Mouse (Mus musculus): Measurements from ENCODE around the gene Pilrb2.
"Not testable (repeated sequence)": the region's sequence is repeated elsewhere in the genome, so short reads cannot be mapped to it uniquely, and the experiment has no call there.

Pilrb2 gene

GRCm38 (mm10) chr5:137871644-137872380 lies at the start of gene Pilrb2:
Pilrb2 (minus strand) TSS chr5:137871815.
- DNase-seq (ENCODE audit: low spot score in 2 of 2), result not testable (repeated sequence)

GRCm38 (mm10) chr5:137915550-137915949 lies 43.9 kb upstream of the Pilrb2 start:
- no peak for DNase-seq (ENCODE audit: low spot score in 2 of 2)

- DNase-seq (ENCODE audit: low spot score in 2 of 2), result no peak
These were observed 42.9 kb upstream of the Pilrb2 start for GRCm38 (mm10) chr5:137914508-137914907.

- no peak for DNase-seq (ENCODE audit: low spot score in 2 of 2)
These were observed 38.1 kb upstream of the Pilrb2 start for GRCm38 (mm10) chr5:137909564-137910262.

- no peak for DNase-seq (ENCODE audit: low spot score in 2 of 2)
These were observed 26.2 kb upstream of the Pilrb2 start for GRCm38 (mm10) chr5:137897812-137898211.

GRCm38 (mm10) chr5:137892954-137893353 lies 21.3 kb upstream of the Pilrb2 start:
- no peak for DNase-seq (ENCODE audit: low spot score in 2 of 2)

- DNase-seq (ENCODE audit: low spot score in 2 of 2), result no peak
These were observed 16.1 kb upstream of the Pilrb2 start for GRCm38 (mm10) chr5:137887666-137888065.

- DNase-seq (ENCODE audit: low spot score in 2 of 2), result peak in 1 of 2 experiments; percentile 27
These were observed 14.3 kb upstream of the Pilrb2 start for GRCm38 (mm10) chr5:137885894-137886293.

GRCm38 (mm10) chr5:137883345-137883744 lies 11.7 kb upstream of the Pilrb2 start:
- DNase-seq (ENCODE audit: low spot score in 2 of 2), result no peak

GRCm38 (mm10) chr5:137882922-137883321 lies 11.3 kb upstream of the Pilrb2 start:
- DNase-seq (ENCODE audit: low spot score in 2 of 2), result no peak

- no peak for DNase-seq (ENCODE audit: low spot score in 2 of 2)
These were observed 6.2 kb upstream of the Pilrb2 start for GRCm38 (mm10) chr5:137877860-137878259.

- no peak for DNase-seq (ENCODE audit: low spot score in 2 of 2)
These were observed 3.4 kb upstream of the Pilrb2 start for GRCm38 (mm10) chr5:137875054-137875453.

- DNase-seq (ENCODE audit: low spot score in 2 of 2), result not testable (repeated sequence)
These were observed 727 bp upstream of the Pilrb2 start for GRCm38 (mm10) chr5:137872381-137872702.

GRCm38 (mm10) chr5:137868600-137868999 lies 3.0 kb downstream of the Pilrb2 start:
- not testable (repeated sequence) for DNase-seq (ENCODE audit: low spot score in 2 of 2)

- DNase-seq (ENCODE audit: low spot score in 2 of 2), result not testable (repeated sequence)
These were observed 7.6 kb downstream of the Pilrb2 start for GRCm38 (mm10) chr5:137864008-137864407.

- not testable (repeated sequence) for DNase-seq (ENCODE audit: low spot score in 2 of 2)
These were observed 13.5 kb downstream of the Pilrb2 start, which contains the start of gene Pilrb1 for GRCm38 (mm10) chr5:137857960-137858710. Pilrb1 (minus strand) TSS chr5:137858106.

GRCm38 (mm10) chr5:137856870-137857269 lies 14.7 kb downstream of the Pilrb2 start:
- DNase-seq (ENCODE audit: low spot score in 2 of 2), result not testable (repeated sequence)

GRCm38 (mm10) chr5:137854907-137855306 lies 16.7 kb downstream of the Pilrb2 start:
- not testable (repeated sequence) for DNase-seq (ENCODE audit: low spot score in 2 of 2)

- DNase-seq (ENCODE audit: low spot score in 2 of 2), result not testable (repeated sequence)
These were observed 21.3 kb downstream of the Pilrb2 start for GRCm38 (mm10) chr5:137850313-137850712.

- not testable (repeated sequence) for DNase-seq (ENCODE audit: low spot score in 2 of 2)
These were observed 34.5 kb downstream of the Pilrb2 start for GRCm38 (mm10) chr5:137837110-137837509.

GRCm38 (mm10) chr5:137836611-137837010 lies 35.0 kb downstream of the Pilrb2 start:
- DNase-seq (ENCODE audit: low spot score in 2 of 2), result no peak

GRCm38 (mm10) chr5:137835966-137836520 lies 35.6 kb downstream of the Pilrb2 start, which contains the start of gene Pilra:
Pilra (minus strand) TSS chr5:137836281.
- DNase-seq (ENCODE audit: low spot score in 2 of 2), result not testable (repeated sequence)

All from urinary bladder, adult 18-20 months (tissue).